Mouse (Mus musculus) right cerebral cortex, postnatal 36 days (tissue): ENCODE measurements around the gene Prss21.

ENCODE experiments used
- DNase-seq, 2 experiments: peaks; one replicate each; pipeline ENCODE4 v3.0.0; 2022; ENCODE audit warnings: low spot score in 2 of 2, mixed read lengths in 1 of 2

The Prss21 gene

DNA sequence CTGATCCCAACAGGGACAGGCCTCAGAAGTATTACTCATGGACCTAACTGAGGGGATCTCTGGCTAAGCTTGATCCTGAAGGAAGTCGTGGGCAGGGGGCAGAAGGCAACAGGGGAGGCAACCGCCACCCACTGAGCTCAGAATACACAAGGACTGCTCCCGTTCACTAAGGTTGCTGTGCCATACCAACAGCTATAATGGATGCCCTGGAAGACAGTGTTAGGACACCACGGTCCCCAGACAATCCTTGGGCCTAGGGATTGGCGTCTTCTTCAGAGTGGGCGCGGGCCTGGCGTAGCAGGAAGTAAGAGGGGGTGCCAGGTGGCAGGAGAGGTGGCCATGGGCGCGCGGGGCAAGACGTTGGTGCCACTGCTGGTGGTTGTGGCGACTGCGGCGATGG lies at the start of gene Prss21:
Prss21 (plus strand) TSS at position 301 of the 400 bp plus-strand sequence.
- no peak for DNase-seq

DNA sequence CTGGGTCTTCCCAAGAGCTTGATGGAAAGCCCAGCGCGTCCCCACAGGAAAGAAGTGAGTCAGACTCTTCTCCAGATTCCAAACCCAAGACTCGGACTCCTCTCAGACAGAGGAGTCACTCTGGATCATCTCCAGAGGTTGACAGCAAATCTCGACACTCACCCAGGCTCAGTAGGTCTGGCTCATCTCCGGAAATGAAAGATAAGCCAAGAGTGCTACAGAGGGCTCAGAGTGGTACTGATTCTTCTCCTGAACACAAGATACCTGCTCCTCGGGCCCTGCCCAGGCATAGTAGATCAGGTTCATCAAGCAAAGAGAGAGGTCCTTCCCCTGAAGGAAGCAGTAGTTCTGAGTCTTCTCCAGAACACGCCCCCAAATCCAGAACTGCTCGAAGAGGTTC lies 49.3 kb upstream of the Prss21 start:
- no peak for DNase-seq

DNA sequence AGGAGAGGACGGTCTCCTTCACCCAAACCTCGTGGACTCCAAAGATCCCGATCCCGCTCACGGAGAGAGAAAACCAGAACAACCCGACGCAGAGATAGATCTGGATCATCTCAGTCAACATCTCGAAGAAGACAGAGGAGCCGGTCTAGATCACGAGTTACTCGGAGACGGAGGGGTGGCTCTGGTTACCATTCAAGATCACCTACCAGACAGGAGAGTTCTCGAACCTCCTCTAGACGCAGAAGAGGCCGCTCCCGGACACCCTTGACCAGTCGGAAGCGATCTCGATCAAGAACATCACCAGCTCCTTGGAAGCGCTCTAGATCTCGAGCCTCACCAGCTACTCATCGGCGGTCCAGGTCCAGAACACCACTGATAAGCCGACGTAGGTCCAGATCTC lies 48.6 kb upstream of the Prss21 start:
- DNase-seq: no peak

DNA sequence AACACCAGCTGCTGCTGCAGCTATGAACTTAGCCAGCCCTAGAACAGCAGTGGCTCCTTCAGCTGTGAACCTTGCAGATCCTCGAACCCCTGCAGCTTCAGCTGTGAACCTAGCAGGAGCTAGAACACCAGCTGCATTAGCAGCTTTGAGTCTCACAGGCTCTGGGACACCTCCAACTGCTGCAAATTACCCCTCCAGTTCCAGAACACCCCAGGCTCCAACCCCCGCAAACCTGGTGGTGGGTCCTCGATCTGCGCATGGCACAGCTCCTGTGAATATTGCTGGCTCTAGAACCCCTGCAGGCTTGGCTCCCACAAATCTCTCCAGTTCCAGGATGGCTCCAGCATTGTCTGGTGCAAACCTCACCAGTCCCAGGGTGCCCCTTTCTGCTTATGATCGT lies 47.1 kb upstream of the Prss21 start:
- DNase-seq: no peak

DNA sequence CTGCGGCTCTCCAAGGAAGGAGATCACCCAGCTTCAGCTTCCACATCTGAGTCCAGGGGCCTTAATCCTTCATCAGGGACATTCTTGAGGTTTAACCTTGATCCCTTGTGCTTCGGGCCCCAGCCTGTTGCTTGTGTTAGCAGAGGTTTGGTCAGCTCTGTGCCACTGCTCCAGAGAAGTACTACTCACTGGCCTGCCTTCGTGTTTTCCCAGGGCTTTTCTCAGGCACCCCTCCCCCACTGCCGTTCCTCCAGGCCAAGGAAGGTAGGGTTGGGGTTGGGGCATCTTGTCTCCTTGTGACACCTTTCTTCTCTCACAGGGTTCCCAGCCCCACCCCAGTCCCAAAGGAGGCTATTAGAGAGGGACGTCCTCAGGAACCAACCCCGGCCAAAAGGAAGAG lies 45.8 kb upstream of the Prss21 start:
- DNase-seq: no peak

DNA sequence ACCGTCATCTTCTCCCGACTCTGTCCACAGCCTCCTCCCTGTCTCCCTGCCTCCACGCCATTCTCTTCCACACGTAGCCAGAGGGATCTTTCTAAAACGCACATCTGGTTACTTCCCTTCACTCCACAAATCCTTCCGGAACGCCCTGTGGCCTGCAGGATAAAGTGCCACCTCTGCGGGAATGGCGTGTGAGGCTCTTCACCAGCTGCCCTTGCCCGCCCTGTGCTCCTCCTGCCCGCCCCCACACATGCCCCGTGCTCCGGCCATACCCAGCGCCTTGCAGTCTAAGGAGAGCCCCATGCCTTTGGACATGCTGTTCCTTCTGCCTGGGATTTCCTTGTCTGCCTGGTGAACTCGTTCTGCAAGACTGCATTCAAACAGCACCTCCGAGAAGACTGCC lies 44.8 kb upstream of the Prss21 start:
- DNase-seq: no peak

DNA sequence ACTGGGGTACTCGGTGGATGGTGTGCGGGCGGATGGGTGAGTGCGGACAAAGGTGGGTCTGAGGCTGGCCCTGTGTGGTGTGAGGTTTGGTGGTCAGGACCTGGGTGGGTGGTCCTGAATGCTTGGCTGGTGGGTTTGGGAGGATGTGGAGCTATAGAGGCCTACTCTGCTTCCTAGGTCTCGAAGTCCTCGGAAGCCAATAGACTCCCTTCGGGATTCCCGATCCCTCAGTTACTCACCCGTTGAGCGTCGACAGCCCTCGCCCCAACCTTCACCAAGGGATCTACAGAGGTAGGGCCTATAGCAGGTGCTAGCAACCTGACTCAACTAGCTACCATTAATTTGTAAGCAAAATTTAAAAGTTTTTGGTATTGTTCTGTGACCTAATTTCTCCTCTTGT lies 44.2 kb upstream of the Prss21 start:
- no peak for DNase-seq

DNA sequence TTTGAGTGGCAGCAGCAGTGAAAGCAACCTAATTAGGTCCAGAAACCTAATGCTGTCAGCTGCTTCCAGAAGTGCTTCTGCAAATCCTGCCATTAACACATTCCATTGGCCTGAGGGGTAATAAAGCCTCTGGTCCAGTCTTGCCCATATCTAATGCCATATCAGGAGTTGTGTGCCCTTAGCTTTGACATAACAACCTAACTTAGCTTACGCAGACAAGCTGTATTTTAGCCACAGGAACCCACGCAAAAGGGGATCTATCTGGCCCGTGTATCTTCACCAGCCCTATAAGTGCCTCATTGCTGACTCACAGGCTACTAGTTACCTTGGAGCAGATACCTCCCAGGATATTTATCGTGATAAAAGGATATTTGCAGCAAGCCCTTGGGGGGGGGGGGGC lies 42.3 kb upstream of the Prss21 start:
- no peak for DNase-seq

DNA sequence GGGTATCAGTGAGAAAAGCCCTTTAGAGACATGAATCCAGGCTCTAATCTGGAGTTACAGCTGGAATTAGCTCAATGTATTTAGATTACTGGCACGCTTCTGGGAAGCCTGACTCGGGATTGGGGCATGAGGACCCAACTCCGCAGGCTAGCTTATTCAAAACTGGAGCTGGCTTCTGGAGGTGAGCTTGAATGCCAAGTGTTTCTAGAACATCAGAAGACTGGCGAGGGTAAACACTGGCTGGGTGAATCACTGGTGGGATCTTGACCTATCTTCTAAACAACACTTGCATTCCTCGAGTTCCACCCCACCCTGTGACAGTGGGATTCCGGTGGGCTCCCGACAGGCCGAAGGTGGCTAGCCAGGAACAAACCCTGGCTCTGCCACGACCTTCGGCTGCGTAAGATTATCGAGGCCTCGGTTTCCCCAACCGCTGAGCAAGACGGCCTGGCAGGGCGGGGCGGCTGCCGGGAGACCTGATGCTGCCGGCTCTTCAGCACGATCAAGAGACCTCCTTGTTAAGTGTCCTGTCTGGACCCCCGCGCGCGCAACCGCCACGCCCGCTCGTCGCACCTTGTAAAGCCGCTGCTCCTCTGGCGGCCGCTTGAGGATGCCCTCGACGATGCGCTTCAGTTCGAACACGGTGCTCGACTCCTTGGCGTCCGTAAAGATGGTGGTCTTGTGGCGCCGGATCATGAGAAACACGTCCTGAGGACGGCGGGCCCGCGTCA lies 39.4 kb upstream of the Prss21 start:
- DNase-seq: peak in 1 of 2 experiments; percentile 59

DNA sequence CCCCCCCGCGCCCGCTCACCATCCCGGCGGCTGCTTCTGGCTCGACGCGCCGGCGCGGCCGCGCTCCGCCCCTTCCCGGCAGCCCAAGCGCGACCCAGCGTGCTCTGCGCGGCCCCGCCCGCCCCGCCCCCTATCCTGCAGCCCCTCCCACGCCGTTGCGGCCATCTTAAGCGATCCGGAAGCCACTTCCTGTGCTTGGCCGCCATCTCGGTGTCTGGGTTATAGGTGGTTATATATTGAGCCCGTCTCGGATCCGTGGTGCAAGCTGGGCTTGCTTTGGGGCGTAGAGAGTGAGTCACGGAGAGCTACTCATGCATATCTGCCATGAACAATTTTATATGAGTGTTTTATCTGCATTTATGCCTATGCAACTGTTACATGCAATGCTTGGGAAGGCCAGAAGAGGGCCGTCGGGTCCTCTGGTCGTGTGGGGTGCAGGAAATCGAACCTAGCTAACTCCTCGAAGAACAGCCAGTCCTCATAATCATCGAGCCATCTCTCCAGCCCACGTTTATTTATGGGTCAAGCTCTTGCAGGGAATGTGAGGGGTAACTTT lies 38.7 kb upstream of the Prss21 start, which contains the start of gene Elob:
Elob (minus strand) TSS at position 73 of the 556 bp plus-strand sequence.
- peak; percentile 85 to 87 for DNase-seq

DNA sequence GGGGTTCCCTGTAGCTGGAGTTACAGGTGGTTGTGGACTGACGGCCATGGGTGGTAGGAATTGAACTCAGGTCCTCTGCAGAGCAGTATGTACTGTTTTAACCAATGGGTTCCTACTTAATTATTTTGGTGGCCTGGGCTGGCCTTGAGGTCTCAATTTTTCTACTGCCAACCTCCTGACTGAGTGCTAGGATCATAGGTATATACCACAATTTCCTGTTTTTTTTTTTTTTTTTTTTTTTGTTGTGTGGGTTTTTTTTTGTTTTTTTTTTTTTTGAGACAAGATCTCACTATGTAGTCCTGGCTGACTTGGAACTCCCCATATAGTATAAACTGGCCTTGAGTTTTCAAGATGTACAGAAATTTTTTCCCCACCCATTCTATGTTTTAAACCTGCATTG lies 36.7 kb upstream of the Prss21 start:
- no peak for DNase-seq

DNA sequence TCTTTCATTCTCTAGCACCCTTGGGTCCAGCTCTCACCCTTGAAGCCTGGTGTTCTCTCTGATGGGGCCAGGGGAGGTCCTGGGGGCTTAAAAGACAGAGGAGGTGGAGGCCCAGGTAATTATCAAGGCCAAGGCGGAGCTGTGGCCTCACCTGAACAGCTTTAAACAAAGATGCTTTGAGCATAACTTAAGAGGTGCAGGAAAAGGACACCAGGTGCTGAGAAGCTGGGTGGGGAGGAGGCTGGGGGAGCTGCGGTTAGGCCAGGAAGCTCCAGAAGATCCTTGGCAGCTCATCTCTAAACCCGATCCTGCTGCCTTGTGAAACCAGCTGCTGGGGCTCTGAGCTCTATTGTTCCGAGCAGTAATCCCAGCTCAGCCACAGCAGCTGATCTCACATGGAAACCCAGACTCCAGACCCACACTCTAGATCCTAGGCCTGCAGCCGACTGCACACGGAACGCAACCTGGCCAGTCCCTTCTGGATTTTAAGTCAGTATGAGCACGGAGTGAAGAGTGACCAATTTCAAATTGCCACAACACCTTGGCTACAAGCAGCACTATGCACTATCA lies 31.8 kb upstream of the Prss21 start, which contains the start of gene Prss33:
Prss33 (minus strand) TSS at position 51 of the 570 bp plus-strand sequence.
- DNase-seq: no peak

DNA sequence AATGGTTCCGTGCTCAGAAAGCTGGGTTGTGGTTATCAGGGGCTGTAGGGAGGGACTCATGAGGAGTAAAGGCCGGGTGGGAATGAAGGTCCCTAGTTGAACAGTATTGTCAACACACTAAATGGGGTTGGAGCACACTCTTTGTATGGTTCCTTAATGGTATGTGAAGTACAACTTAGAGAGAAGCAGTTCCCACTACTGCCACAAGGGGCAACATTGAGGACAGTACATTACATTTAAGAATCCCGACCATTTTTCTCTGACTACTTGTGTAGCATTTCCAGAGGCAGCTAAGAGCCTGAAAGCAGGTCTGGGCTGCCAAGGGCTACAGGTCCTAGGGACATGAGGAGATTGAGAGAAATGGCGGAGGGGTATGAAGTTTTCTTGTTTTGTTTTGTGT lies 26.7 kb upstream of the Prss21 start:
- DNase-seq: no peak

DNA sequence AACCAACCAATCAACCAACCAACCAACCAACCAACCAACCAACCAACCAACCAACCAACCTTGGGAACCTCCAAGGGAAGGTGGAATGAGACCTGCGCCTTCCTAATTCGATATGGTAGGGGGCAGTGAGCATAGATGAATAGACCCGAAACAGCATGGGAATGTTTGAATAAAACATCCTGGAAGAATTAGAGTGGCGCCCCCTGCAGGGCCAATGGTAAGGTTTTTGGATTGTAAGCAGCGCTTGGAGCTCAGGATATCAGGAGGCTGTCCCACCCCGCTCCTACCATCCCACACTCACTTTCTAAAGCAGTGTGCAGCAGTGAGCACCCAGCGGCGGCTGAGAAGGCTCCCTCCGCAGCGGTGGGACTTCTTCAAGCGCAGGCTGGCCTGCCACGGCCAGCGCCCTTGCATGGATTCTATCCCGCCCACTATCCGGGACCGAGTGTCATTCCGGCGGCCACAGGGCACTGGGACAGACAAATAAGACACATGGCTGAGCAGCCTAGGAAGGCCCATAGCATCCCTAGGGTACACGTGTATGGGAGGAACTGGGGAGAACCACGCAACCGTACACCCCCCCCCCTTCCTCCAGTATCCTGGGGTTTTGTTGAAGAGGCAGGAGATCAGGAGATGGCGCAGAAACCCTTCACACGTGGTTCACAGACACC lies 24.6 kb upstream of the Prss21 start:
- no peak for DNase-seq

DNA sequence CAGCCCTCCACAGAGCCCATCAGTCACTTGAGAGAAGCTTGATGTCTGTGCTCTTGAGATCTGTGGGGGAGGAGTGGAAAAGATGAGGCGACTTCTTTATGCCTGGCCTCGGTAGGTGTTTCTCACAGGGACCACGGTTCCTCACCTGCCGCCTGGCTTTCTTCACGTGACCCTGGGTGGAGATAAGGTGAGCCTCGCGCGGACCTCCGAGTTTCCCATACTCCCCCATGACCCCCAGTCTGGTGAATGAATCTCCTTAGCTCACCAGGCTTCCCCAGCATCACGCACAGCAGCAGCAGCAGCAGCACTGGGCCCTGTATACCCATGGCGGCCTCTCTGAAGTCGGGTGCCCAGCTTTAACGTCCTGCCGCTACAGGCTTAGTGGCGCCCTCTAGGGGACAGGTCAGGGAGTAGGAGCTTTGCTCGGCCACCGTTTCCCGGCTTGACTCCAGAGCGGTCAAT lies 24.0 kb upstream of the Prss21 start, which contains the start of the genes Prss32 and Prss41:
Prss32 (plus strand) TSS at position 44 of the 462 bp plus-strand sequence.
Prss41 (minus strand) TSS at position 361 of the 462 bp plus-strand sequence.
- no peak for DNase-seq

DNA sequence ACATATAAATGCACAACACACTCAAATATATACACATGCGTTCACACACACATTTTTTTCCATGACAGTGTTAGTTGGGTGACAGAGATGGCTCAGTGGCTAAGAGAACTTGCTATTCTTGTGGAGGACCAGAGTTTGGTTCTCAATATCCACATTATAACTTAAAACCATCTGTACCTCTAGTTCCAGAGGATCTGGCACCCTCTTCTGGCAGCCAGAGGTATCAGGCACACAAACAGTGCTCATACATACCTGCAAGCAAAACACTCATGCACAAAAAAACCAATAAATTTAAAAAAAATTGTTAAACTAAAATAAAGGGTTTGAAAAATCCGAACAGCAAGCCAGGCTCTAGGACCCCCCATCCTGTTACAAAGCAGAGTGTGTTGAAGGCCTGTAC lies 17.8 kb upstream of the Prss21 start:
- no peak for DNase-seq

DNA sequence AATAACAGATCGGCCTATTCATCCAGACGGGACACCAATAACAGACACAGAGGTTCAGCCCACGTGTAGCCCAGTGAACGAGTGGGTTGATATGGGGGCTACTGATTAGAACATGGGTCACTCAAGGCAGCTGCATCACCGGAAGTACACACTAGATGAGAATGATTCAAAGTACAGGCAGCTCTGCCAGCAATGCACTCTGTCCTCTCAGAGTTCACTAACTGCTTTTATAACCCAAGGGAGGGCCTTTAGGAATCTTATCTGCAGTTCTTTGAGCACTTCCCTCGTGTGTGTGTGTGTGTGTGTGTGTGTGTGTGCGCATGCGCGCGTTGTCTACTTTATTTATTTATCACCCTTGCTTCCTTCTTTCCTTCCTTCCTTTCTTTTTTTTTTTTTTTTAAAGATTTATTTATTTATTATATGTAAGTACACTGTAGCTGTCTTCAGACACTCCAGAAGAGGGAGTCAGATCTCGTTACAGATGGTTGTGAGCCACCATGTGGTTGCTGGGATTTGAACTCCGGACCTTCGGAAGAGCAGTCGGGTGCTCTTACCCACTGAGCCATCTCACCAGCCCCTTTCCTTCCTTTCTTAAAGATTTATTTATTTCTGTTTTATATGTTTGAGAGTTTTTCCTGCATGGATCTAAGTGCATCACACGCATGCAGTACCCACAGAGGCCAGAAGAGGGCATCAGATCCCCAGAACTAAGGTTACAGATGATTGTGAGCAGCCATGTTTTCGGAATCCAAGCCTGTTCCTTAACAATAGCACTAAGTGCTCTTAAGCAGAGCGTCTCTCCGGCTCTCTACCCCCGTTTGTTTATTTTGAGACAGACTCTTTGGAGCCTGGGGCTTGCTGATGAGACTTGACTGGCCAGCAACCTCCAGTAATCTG lies 16.8 kb upstream of the Prss21 start:
- no peak for DNase-seq

DNA sequence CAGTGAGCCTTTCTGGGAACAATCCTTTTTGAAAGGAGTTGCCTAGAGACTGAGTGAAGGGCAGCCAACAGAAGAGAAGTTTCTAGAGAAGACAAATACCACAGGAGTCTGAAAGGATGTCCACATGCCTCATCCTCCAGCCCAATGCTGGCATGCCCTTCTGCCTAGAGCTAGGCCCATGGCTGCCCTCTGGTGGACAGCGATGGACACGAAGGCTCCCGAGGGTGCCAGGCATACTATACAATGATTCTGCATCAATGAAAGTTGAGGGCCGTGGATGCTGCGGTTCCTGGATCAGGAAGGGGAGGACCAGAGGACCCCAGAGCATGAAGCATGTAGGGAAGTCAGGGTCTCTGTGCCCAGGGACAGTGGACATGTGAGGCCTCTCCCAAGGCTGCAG lies 14.6 kb upstream of the Prss21 start:
- DNase-seq: no peak

DNA sequence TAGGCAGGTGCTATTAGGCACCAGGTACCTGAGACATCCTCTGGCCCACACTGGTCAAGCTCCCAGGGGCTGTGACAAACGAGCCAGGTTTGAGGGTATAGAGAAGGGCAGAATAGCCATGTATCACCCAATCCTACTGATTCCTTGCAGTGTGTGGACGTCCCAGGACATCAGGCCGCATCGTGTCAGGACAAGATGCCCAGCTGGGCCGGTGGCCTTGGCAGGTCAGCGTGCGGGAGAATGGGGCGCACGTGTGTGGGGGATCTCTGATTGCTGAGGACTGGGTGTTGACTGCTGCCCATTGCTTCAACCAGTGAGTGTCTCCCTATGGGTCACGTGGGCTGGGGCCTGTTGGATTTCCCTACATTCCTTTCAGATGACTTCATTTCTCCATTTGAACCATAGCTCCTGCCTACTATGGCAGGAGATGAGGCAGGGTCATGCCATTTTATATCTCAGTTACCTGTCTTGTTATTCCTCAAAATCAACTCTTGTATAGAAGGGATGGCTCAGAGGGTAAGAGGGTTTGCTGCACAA lies 13.6 kb upstream of the Prss21 start:
- DNase-seq: no peak

DNA sequence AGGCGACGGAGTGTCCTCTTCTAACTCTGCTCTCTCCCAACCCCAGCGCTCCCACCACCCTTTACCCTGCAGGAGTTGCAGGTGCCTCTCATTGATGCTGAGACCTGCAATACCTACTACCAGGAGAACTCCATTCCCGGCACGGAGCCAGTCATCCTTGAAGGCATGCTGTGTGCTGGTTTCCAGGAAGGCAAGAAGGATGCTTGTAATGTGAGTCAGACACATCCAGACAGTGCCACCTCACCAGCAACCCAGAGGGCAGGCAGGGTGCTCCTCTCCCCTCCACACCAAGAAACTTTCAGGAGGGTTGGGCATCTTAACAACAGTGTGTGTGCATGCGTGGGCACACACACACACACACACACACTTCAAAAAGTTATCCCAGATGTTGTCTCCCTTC lies 10.7 kb upstream of the Prss21 start:
- DNase-seq: no peak

DNA sequence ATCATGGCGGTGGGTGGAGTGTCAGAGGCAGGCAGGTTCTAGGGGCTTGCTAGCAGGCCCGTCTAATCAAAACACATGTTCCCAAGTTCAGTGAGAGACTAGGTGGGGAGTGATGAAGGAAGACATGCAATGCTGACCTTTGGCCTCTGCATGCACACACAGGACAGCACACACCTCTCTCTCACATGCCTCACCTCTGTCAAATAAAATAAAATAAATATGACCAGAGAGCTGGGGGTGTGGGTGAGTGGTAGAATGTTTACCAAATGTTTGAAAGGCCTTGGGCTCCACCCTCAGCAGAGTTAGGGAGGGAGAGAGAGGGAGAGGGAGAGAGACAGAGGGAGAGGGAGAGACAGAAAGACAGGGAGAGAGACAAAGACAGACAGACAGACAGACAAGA lies 9.9 kb upstream of the Prss21 start:
- no peak for DNase-seq
